Mouse (Mus musculus): ENCODE results near the gene Trpc5.

The Trpc5 gene

GRCm38 (mm10) chrX:144688142-144688206 lies at the start of gene Trpc5:
Gene Trpc5, minus strand, starts transcription at chrX:144688180.
- no peak for DNase-seq (ENCODE audit: low read depth, low spot score)

GRCm38 (mm10) chrX:144716330-144716729 lies 28.4 kb upstream of the Trpc5 start:
- no peak for DNase-seq (ENCODE audit: low read depth, low spot score)

- DNase-seq (ENCODE audit: low read depth, low spot score): no peak
Measured at GRCm38 (mm10) chrX:144689859-144690181, 1.8 kb upstream of the Trpc5 start.

GRCm38 (mm10) chrX:144689119-144689858 lies 1.3 kb upstream of the Trpc5 start:
- no peak for DNase-seq (ENCODE audit: low read depth, low spot score)

GRCm38 (mm10) chrX:144688207-144689118 lies 483 bp upstream of the Trpc5 start, which contains the start of gene Rtl4:
Gene Rtl4, plus strand, starts transcription at chrX:144688907.
- no peak for DNase-seq (ENCODE audit: low read depth, low spot score)

GRCm38 (mm10) chrX:144687742-144688141 lies 238 bp downstream of the Trpc5 start:
- DNase-seq (ENCODE audit: low read depth, low spot score): no peak

GRCm38 (mm10) chrX:144652196-144652595 lies 35.8 kb downstream of the Trpc5 start:
- DNase-seq (ENCODE audit: low read depth, low spot score): no peak

- DNase-seq (ENCODE audit: low read depth, low spot score): peak; percentile 22
Measured at GRCm38 (mm10) chrX:144645394-144645793, 42.6 kb downstream of the Trpc5 start.

GRCm38 (mm10) chrX:144644756-144645155 lies 43.2 kb downstream of the Trpc5 start:
- DNase-seq (ENCODE audit: low read depth, low spot score): no peak

GRCm38 (mm10) chrX:144612753-144613152 lies 75.2 kb downstream of the Trpc5 start:
- DNase-seq (ENCODE audit: low read depth, low spot score): no peak

- no peak for DNase-seq (ENCODE audit: low read depth, low spot score)
Measured at GRCm38 (mm10) chrX:144536431-144536830, 151.5 kb downstream of the Trpc5 start.

- DNase-seq (ENCODE audit: low read depth, low spot score): no peak
Measured at GRCm38 (mm10) chrX:144526042-144526441, 161.9 kb downstream of the Trpc5 start.

GRCm38 (mm10) chrX:144523239-144523638 lies 164.7 kb downstream of the Trpc5 start:
- no peak for DNase-seq (ENCODE audit: low read depth, low spot score)

- DNase-seq (ENCODE audit: low read depth, low spot score): no peak
Measured at GRCm38 (mm10) chrX:144491394-144491793, 196.6 kb downstream of the Trpc5 start.

- no peak for DNase-seq (ENCODE audit: low read depth, low spot score)
Measured at GRCm38 (mm10) chrX:144464416-144464815, 223.6 kb downstream of the Trpc5 start.

GRCm38 (mm10) chrX:144456281-144456680 lies 231.7 kb downstream of the Trpc5 start, which contains the start of gene Trpc5os:
Gene Trpc5os, plus strand, starts transcription at chrX:144456581.
- DNase-seq (ENCODE audit: low read depth, low spot score): no peak

GRCm38 (mm10) chrX:144423848-144424247 lies 264.1 kb downstream of the Trpc5 start:
- no peak for DNase-seq (ENCODE audit: low read depth, low spot score)

- no peak for DNase-seq (ENCODE audit: low read depth, low spot score)
Measured at GRCm38 (mm10) chrX:144421091-144421490, 266.9 kb downstream of the Trpc5 start.

GRCm38 (mm10) chrX:144420259-144420658 lies 267.7 kb downstream of the Trpc5 start:
- DNase-seq (ENCODE audit: low read depth, low spot score): no peak

GRCm38 (mm10) chrX:144408036-144408435 lies 279.9 kb downstream of the Trpc5 start:
- no peak for DNase-seq (ENCODE audit: low read depth, low spot score)

- peak; percentile 59 for DNase-seq (ENCODE audit: low read depth, low spot score)
Measured at GRCm38 (mm10) chrX:144403526-144403925, 284.5 kb downstream of the Trpc5 start.

- DNase-seq (ENCODE audit: low read depth, low spot score): no peak
Measured at GRCm38 (mm10) chrX:144374196-144374595, 313.8 kb downstream of the Trpc5 start.

GRCm38 (mm10) chrX:144338355-144338754 lies 349.6 kb downstream of the Trpc5 start:
- DNase-seq (ENCODE audit: low read depth, low spot score): peak; percentile 86

All from ES-CJ7 (cell line).